Mouse (Mus musculus): Measurements from ENCODE around the gene Ints7.

DNA sequence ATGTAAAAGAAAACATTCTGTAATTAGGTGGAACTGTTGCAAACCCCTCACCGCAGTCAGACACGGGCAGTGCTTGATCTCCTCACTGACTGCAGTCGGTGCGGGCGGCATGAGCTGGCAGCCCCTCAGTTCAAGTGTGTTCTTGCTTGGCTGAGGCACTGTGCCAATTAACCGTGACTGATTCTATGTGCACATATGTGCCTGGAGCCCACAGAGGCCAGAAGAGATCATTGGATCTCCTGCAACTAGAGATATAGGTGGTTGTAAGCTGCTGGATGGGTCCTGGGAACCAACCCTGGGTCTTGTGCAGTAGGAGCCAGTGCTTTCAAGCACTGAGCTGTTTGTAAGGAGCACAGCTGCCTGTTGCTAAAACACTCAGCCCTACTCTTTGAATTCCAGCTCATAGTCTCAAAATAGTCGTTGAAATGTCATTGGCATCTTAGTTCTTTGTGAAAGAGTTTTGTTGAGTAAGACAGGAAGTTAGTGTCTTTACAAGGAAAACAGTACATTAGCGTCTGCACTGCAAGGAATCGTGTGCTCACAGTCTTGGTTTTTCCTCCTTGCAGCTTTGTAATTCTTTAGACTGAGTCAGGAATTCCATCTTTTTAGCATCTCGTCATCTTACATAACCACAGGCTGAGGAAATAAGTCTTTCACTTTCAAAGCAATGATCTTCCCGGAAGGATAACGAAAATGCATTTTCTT is 16.7 kb downstream of the Ints7 start:
- no peak for TF ChIP-seq CTCF (IDR thresholded peaks at IDR 0.05; ENCODE audit: extremely low read depth, insufficient read length, insufficient replicate concordance, low read depth, low read length)
- TF ChIP-seq POLR2A (IDR thresholded peaks at IDR 0.05; ENCODE audit: low read depth, low read length), result no peak

Data from small intestine, adult 2 months (tissue).